Mouse (Mus musculus): ENCODE measurements around the gene P2rx2. TPM values are rescaled to one million over a fixed set of nuclear protein-coding genes. Genes with fewer than 3 reads are reported as not detected.

P2rx2 gene
- polyA plus RNA-seq, 1 experiment, result not detected

DNA sequence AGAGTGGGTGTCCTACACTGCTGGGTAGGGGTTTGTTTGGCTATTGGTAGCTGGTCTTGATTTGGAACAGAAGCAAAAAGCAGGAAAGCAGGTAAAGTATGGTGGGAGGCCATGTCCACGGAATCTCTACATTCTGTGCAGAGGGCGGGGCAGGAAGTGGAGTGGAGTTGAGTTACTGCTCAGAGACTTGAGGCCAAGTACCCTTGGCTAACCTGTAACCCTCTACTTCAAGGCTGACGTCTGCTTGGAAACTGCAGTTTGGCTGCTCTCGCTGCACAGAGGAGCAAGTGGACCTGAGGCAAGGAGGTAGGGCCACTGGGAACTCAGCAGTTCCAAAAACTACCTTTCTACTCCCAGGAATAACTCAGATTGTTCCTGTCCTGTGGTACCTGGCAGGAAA, 1.5 kb upstream of the P2rx2 start, which contains the start of gene Lrcol1:
Lrcol1 (plus strand) TSS at position 207 of the 400 bp plus-strand sequence.
- Histone ChIP-seq H3K27ac (ENCODE audit: insufficient read depth, low read depth, low read length) (no peak within 1 kb of the TSS), H3K4me1 (ENCODE audit: control insufficient read depth, insufficient read depth, low read length) (no peaks in the 10 kb centered on the region), H3K4me3 (ENCODE audit: insufficient read depth, low read length) (no peak within 1 kb of the TSS)
- no peak for TF ChIP-seq POLR2A (IDR thresholded peaks at IDR 0.05; ENCODE audit: borderline replicate concordance, low read depth, low read length)
- TF ChIP-seq CTCF (IDR thresholded peaks at IDR 0.05; ENCODE audit: low read depth, low read length), result no peak

DNA sequence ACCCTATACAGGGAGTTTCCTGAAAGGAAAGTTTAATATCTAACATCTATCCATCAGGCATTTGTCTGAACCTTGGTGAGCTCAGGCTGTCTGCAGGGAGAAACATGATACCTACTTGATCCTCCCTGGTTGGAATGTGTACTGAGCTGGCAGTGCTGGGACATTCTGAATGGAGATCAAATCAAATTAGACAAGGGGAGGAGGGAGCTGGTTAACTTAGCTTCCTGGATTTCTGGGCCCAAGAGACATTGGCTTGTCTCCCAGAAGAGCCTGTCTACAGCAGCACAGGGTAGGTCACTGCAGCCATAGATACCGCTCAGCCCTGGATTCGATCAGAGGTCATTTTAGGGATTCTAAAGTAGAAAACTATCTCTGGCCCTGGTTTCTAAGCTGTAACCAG, 4.2 kb downstream of the P2rx2 start:
- TF ChIP-seq POLR2A (IDR thresholded peaks at IDR 0.05; ENCODE audit: borderline replicate concordance, low read depth, low read length), result no peak
- TF ChIP-seq CTCF (IDR thresholded peaks at IDR 0.05; ENCODE audit: low read depth, low read length), result no peak
- no peak overlapping the region for H3K4me3 ChIP-seq (ENCODE audit: insufficient read depth, low read length)
- H3K4me1 ChIP-seq (ENCODE audit: control insufficient read depth, insufficient read depth, low read length), result 0 out of 2 replicates have a peak, but pooled peaks cover 3% of the 10 kb centered on the region
- no peak overlapping the region for H3K27ac ChIP-seq (ENCODE audit: insufficient read depth, low read depth, low read length)

DNA sequence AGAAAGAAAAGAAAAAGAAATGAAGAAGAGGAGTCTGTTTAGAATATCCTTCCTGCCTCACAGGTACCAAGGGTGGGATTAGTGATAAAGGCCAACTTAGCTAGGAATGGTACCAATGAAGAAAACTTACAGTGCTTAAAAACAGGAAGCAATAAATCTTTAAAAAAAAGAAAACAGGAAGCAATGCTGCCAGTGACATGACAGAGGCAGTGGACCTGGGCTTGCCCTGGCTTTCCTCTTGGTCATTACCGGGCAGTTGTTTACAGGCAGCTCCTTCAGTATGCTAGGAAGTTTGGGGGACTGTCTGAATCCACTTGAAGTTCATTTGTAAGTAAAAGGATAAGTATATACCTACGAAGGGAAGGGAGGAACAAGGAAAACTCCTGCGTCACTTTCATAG, 12.5 kb downstream of the P2rx2 start:
- Histone ChIP-seq H3K4me3 (ENCODE audit: insufficient read depth, low read length) (no peak overlapping the region), H3K27ac (ENCODE audit: insufficient read depth, low read depth, low read length) (no peak overlapping the region), H3K4me1 (ENCODE audit: control insufficient read depth, insufficient read depth, low read length) (peaks cover 6% of the 10 kb centered on the region; the same call in 1 of the 2 replicates)
- TF ChIP-seq CTCF (IDR thresholded peaks at IDR 0.05; ENCODE audit: low read depth, low read length) (no peak), POLR2A (IDR thresholded peaks at IDR 0.05; ENCODE audit: borderline replicate concordance, low read depth, low read length) (no peak)

DNA sequence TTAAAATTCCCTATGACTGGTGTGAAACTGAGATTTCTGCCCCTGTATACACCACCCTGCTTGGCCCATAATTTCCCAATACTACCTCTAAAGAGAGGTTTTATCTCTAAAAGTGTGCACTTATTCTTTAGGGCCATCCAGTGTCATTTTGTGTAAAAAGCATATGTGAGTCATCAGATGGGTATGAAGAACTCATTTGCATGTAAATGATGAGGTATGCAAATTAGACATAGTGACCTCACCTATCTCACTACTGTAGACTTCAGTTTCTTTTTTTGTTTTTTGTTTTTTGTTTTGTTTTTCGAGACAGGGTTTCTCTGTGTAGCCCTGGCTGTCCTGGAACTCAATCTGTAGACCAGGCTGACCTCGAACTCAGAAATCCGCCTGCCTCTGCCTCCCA, 29.9 kb downstream of the P2rx2 start:
- no peak for TF ChIP-seq CTCF (IDR thresholded peaks at IDR 0.05; ENCODE audit: low read depth, low read length)
- no peak for TF ChIP-seq POLR2A (IDR thresholded peaks at IDR 0.05; ENCODE audit: borderline replicate concordance, low read depth, low read length)
- H3K27ac ChIP-seq (ENCODE audit: insufficient read depth, low read depth, low read length), result no peak overlapping the region
- no peaks in the 10 kb centered on the region for H3K4me1 ChIP-seq (ENCODE audit: control insufficient read depth, insufficient read depth, low read length)
- H3K4me3 ChIP-seq (ENCODE audit: insufficient read depth, low read length), result no peak overlapping the region

DNA sequence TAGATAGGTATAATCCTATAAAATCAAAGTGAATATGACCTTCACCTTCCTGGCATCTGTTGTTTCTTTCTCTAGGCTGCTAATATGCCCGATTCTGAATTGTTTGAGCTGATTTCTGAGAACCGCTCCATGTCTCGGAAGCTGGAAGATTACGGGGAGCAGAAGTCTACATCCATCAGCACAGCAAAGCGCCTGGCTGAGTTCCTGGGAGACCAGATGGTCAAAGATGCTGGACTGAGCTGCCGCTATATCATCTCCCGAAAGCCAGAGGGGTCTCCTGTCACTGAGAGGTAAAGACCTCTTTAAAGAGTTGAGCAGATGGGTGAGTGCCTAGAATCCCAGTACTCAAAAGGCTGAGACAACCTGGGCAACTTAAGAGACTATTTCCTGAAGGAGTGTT, 34.2 kb downstream of the P2rx2 start:
- H3K4me1 ChIP-seq (ENCODE audit: control insufficient read depth, insufficient read depth, low read length), result no peaks in the 10 kb centered on the region
- TF ChIP-seq POLR2A (IDR thresholded peaks at IDR 0.05; ENCODE audit: borderline replicate concordance, low read depth, low read length), result no peak
- no peak for TF ChIP-seq CTCF (IDR thresholded peaks at IDR 0.05; ENCODE audit: low read depth, low read length)
- H3K4me3 ChIP-seq (ENCODE audit: insufficient read depth, low read length), result no peak overlapping the region
- H3K27ac ChIP-seq (ENCODE audit: insufficient read depth, low read depth, low read length), result no peak overlapping the region

DNA sequence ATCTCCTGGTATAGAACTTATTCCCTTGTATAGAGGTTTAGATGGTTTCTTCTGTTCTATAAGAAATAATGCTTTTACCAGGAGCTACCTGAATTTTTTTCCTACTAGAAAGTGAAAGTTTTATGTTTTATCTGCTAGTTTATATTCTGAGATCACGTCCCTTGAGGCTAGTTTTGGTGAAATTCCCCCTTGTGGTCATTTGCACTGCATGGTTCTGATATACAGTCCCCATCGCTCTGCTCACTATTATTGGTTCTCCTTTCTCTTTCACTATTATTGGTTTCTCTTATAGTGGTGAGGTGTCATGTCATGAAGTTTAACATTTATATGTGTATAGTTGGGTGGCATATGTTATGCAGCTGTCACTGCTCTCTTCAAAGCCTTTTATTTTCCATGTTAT, 42.4 kb downstream of the P2rx2 start:
- H3K4me1 ChIP-seq (ENCODE audit: control insufficient read depth, insufficient read depth, low read length), result no peaks in the 10 kb centered on the region
- H3K27ac ChIP-seq (ENCODE audit: insufficient read depth, low read depth, low read length), result no peak overlapping the region
- H3K4me3 ChIP-seq (ENCODE audit: insufficient read depth, low read length), result no peak overlapping the region
- no peak for TF ChIP-seq POLR2A (IDR thresholded peaks at IDR 0.05; ENCODE audit: borderline replicate concordance, low read depth, low read length)
- TF ChIP-seq CTCF (IDR thresholded peaks at IDR 0.05; ENCODE audit: low read depth, low read length), result no peak

DNA sequence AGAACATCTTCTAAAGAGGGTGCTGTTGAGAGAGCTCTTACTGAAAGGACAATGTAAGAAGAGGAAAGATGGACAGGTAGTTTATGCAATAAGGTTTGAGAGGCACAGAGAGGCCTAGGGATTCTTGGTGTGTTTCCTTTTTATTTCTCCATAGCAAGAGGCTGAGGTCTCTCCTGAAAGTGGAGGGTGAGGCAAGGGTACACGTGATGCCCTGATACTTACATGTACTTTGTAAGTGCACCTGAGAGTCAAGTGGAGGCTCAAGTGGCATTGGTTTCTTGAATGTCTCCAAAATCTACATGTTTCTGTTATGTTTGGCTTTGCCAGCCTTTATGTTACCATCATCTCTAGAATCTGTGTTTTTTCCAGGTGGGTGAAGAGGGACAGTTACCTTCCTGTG, 46.4 kb downstream of the P2rx2 start:
- H3K4me3 ChIP-seq (ENCODE audit: insufficient read depth, low read length), result no peak overlapping the region
- TF ChIP-seq CTCF (IDR thresholded peaks at IDR 0.05; ENCODE audit: low read depth, low read length) (no peak), POLR2A (IDR thresholded peaks at IDR 0.05; ENCODE audit: borderline replicate concordance, low read depth, low read length) (no peak)
- no peak overlapping the region for H3K27ac ChIP-seq (ENCODE audit: insufficient read depth, low read depth, low read length)
- H3K4me1 ChIP-seq (ENCODE audit: control insufficient read depth, insufficient read depth, low read length), result no peaks in the 10 kb centered on the region

DNA sequence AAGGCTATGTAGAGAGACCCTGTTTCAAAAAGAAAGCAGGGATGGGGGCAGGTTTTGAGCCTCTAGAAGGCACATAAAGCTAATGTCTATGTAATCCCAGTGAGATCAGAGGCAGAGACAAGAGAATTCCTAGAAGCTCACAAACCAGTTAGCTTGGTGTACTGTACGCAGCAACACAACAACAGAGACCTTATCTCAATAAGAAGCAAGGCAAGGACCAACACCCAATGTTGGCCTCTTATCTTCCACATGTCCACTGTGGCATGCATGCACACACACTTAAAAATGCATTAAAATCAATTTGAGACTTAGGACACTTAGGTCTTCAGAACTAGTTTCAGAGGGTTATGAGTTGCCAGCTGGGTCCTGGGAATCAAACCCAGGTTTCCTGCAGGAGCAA, 51.4 kb downstream of the P2rx2 start:
- no peak for TF ChIP-seq POLR2A (IDR thresholded peaks at IDR 0.05; ENCODE audit: borderline replicate concordance, low read depth, low read length)
- no peak for TF ChIP-seq CTCF (IDR thresholded peaks at IDR 0.05; ENCODE audit: low read depth, low read length)
- no peak overlapping the region for H3K4me3 ChIP-seq (ENCODE audit: insufficient read depth, low read length)
- no peak overlapping the region for H3K27ac ChIP-seq (ENCODE audit: insufficient read depth, low read depth, low read length)
- H3K4me1 ChIP-seq (ENCODE audit: control insufficient read depth, insufficient read depth, low read length), result peaks cover 3% of the 10 kb centered on the region; the same call in 1 of the 2 replicates

Other genes with a start within 250 kb of the P2rx2 start
- 0.61 and 0.79 TPM in 2 replicates for gene Gm35315, start 248.8 kb downstream of the P2rx2 start, polyA plus RNA-seq (2012; ENCODE audit: insufficient read depth, insufficient read length, missing spikeins)
- gene Plcxd1, start 243.2 kb downstream of the P2rx2 start, polyA plus RNA-seq (2012; ENCODE audit: insufficient read depth, insufficient read length, missing spikeins), result not detected in 2 replicates
- 26.0 and 29.1 TPM in 2 replicates for gene Gtpbp6, start 235.0 kb downstream of the P2rx2 start, polyA plus RNA-seq (2012; ENCODE audit: insufficient read depth, insufficient read length, missing spikeins)
- gene Zfp605, start 233.1 kb downstream of the P2rx2 start, polyA plus RNA-seq (2012; ENCODE audit: insufficient read depth, insufficient read length, missing spikeins), result 3.1 and 4.5 TPM in 2 replicates
- 42.3 and 42.5 TPM in 2 replicates for gene Chfr, start 207.4 kb downstream of the P2rx2 start, polyA plus RNA-seq (2012; ENCODE audit: insufficient read depth, insufficient read length, missing spikeins)
- gene Golga3, start 166.5 kb downstream of the P2rx2 start, polyA plus RNA-seq (2012; ENCODE audit: insufficient read depth, insufficient read length, missing spikeins), result 23.6 and 24.7 TPM in 2 replicates
- gene Ankle2, start 112.2 kb downstream of the P2rx2 start, polyA plus RNA-seq (2012; ENCODE audit: insufficient read depth, insufficient read length, missing spikeins), result 29.5 and 36.6 TPM in 2 replicates
- 15.2 and 16.4 TPM in 2 replicates for gene Pgam5, start 73.3 kb downstream of the P2rx2 start, polyA plus RNA-seq (2012; ENCODE audit: insufficient read depth, insufficient read length, missing spikeins)
- 3.3 and 3.4 TPM in 2 replicates for gene Pxmp2, start 57.0 kb downstream of the P2rx2 start, polyA plus RNA-seq (2012; ENCODE audit: insufficient read depth, insufficient read length, missing spikeins)
- gene Pole, start 56.9 kb downstream of the P2rx2 start, polyA plus RNA-seq (2012; ENCODE audit: insufficient read depth, insufficient read length, missing spikeins), result 9.2 and 12.1 TPM in 2 replicates
- not detected in 2 replicates for gene Lrcol1, start 1.5 kb upstream of the P2rx2 start, polyA plus RNA-seq (2012; ENCODE audit: insufficient read depth, insufficient read length, missing spikeins)
- 29.4 and 35.7 TPM in 2 replicates for gene Fbrsl1, start 105.3 kb upstream of the P2rx2 start, polyA plus RNA-seq (2012; ENCODE audit: insufficient read depth, insufficient read length, missing spikeins)
- 1.0 and 2.0 TPM in 2 replicates for gene Galnt9, start 201.1 kb upstream of the P2rx2 start, polyA plus RNA-seq (2012; ENCODE audit: insufficient read depth, insufficient read length, missing spikeins)

Data from bone marrow macrophage, adult 2 months (primary cell).